Mouse (Mus musculus) pancreas, adult 10 weeks (tissue): ENCODE data around the gene Lrrc43. TPM values are rescaled to one million over a fixed set of nuclear protein-coding genes. Genes with fewer than 3 reads are reported as not detected.

Experiments
- polyA plus RNA-seq: library from polyadenylated mRNA; stranded (reverse); fragments of 350-450 nt; fragmentation: Illumina TruSeq; extraction: RNeasy Lipid Tissue Mini Kit (QIAGEN cat#74804); gene quantifications from one replicate; pipeline ENCODE4 v1.2.3, GENCODE M21; 2015; ENCODE audit warnings: low read depth, low replicate concordance; ENCODE audit not compliant: insufficient read depth

The Lrrc43 gene
- not detected for polyA plus RNA-seq

GRCm38 (mm10) chr5:123489112-123489785, at the start of gene Lrrc43, which contains the start of gene Il31:
Gene Lrrc43, plus strand, starts transcription at chr5:123489305.
Gene Il31, minus strand, starts transcription at chr5:123489489.

GRCm38 (mm10) chr5:123510160-123510559, 21.1 kb downstream of the Lrrc43 start, which contains the start of gene B3gnt4:
Gene B3gnt4, plus strand, starts transcription at chr5:123510460.

DNA sequence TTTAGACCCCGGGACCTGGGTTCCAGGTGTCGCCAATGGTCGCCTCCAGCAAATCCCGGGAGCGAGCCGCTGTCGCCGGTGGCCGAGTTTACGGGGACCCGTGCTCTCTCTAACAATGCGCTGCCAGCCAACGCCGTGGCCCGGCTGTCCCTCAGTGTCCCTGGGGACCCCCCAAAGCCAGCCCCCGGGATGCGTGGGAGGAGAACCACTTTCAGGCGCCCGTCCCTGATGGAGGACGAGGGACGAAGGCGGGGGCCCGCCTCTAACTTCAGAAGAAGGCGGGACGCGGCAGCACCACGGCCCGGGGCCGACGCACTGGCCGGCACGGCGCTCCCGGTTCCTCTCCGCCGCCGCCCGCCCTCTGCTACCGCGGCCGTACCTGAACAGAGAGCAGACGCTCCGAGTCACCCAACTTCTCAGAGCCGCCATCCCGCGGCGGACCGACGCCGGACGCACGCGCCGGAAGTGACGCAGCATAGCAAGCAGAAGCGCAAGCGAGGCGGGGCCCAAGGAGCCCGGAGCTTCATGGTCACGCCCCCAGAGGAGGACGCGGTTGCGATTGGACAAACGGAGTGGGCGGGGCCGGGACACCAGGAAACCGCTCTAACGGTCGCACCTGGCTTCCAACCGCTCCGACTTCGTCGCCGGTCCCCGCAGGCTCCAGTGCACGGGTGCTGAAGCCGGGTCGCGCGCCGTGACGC, 34.7 kb downstream of the Lrrc43 start, which contains the start of gene Diablo:
Gene Diablo, minus strand, starts transcription at position 485 of the 701 bp plus-strand sequence.

DNA sequence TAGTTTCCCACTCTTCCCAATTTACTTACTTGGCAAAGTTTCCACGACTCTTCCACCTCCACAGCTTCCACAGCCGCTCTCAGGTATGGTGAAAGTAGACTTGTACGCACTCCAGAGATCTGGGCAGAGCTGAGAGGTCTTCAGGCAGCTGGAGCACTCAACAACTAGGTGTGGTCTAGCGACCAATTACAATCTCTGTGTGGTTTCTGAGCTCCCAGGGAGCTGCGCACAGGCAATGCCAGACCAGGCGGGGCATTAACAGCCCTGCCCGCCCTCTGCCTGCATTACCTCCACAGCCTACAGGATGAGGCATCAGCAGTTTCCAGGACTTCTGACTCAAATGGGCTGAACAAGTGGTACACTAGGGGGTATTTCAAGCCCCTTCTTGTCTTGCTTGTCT, 36.2 kb downstream of the Lrrc43 start, which contains the start of gene Gm49027:
Gene Gm49027, minus strand, starts transcription at position 208 of the 400 bp plus-strand sequence.

Other genes with a start within 250 kb of the Lrrc43 start
- 2.9 TPM for gene Wdr66, start 237.2 kb upstream of the Lrrc43 start, polyA plus RNA-seq
- gene Bcl7a, start 145.5 kb upstream of the Lrrc43 start, polyA plus RNA-seq, result 3.8 TPM
- 12.6 TPM for gene Mlxip, start 94.5 kb upstream of the Lrrc43 start, polyA plus RNA-seq
- not detected for gene Il31, start 184 bp downstream of the Lrrc43 start, polyA plus RNA-seq
- not detected for gene B3gnt4, start 21.2 kb downstream of the Lrrc43 start, polyA plus RNA-seq
- gene Diablo, start 34.9 kb downstream of the Lrrc43 start, polyA plus RNA-seq, result 13.4 TPM
- not detected for gene Gm49027, start 36.2 kb downstream of the Lrrc43 start, polyA plus RNA-seq
- 4.8 TPM for gene Vps33a, start 83.7 kb downstream of the Lrrc43 start, polyA plus RNA-seq
- gene Clip1, start 195.3 kb downstream of the Lrrc43 start, polyA plus RNA-seq, result 27.0 TPM
- gene Zcchc8, start 231.8 kb downstream of the Lrrc43 start, polyA plus RNA-seq, result 18.1 TPM